Mouse (Mus musculus): ENCODE data around the gene Pomc.

GRCm38 (mm10) chr12:3968380-3968779, 13.6 kb downstream of the Pomc start:
- TF ChIP-seq NELFE (IDR thresholded peaks at IDR 0.05; ENCODE audit: low read depth, low read length): no peak
- TF ChIP-seq E2F4 (IDR thresholded peaks at IDR 0.05; ENCODE audit: insufficient replicate concordance, low read depth, low read length): no peak
- no peak for TF ChIP-seq CTCF (conservative IDR thresholded peaks at IDR 0.05 in 1 of 2, IDR thresholded peaks at IDR 0.05 in 1 of 2; ENCODE audit: low read depth in 2 of 2, low read length in 2 of 2)
- no peak for TF ChIP-seq EP300 (IDR thresholded peaks at IDR 0.05; ENCODE audit: low read length)
- TF ChIP-seq POLR2A (IDR thresholded peaks at IDR 0.05; ENCODE audit: low read depth, low read length): no peak
- TF ChIP-seq IRF4 (IDR thresholded peaks at IDR 0.05; ENCODE audit: low read depth, low read length): no peak
- no peak for TF ChIP-seq USF1 (IDR thresholded peaks at IDR 0.05; ENCODE audit: low read depth, low read length)
- no peak for TF ChIP-seq MAX (IDR thresholded peaks at IDR 0.05; ENCODE audit: low read length)
- no peak for TF ChIP-seq JUND (conservative IDR thresholded peaks at IDR 0.05; ENCODE audit: low read depth, low read length)
